In genomic region chr13:44915945-44916344, GRCm38 (mm10) we compare ENCODE assay signal across 12 mouse cellular contexts.
DNase-seq lines count a peak whose midpoint lies in the region; ATAC-seq and TF ChIP-seq lines count a peak whose summit lies in the region.
"Had no signal": no experiment of that assay in that cellular context is flagged by ENCODE, and none has a peak within 500 bp of the region (broad histone marks: within the 10 kb centered on the region; RNA-seq: fewer than 3 reads in every experiment).

No protein-coding gene starts in this region.

- H3K27me3 ChIP-seq in cerebellum, adult 2 months (ENCODE audit: control insufficient read depth, insufficient read depth, low read length) = no peaks in the 10 kb centered on the region
- no peaks in the 10 kb centered on the region for H3K27me3 ChIP-seq in liver, adult 2 months (ENCODE audit: control insufficient read depth, insufficient read depth, low read length)
- H3K27me3 ChIP-seq in forebrain, embryonic 11.5 days (ENCODE audit: control insufficient read depth, insufficient read depth, low read length) = no peaks in the 10 kb centered on the region
- H3K27me3 ChIP-seq: forebrain, embryonic 15.5 days; hindbrain, embryonic 12.5 days; liver, embryonic 15.5 days had no signal

- H3K4me2 ChIP-seq in forebrain, embryonic 11.5 days (ENCODE audit: low read depth, low read length, severe bottlenecking) = no peak overlapping the region
- H3K4me2 ChIP-seq: forebrain, embryonic 15.5 days; hindbrain, embryonic 12.5 days; liver, embryonic 15.5 days had no signal

- DNase-seq in cerebellum, adult 2 months = peak in 1 of 2 experiments; percentile 23
- DNase-seq in cerebellum, adult 18-20 months = no peak
- DNase-seq in layer of hippocampus, adult 2 months (ENCODE audit: low spot score in 2 of 2) = no peak
- DNase-seq in layer of hippocampus, adult 9-11 months = no peak
- DNase-seq in ES-CJ7 (ENCODE audit: low read depth, low spot score) = peak; percentile 58
- DNase-seq in liver, adult 2 months (ENCODE audit: extremely low read depth, low read depth, low spot score) = no peak
- DNase-seq in spleen, postnatal 36 days (ENCODE audit: low spot score in 2 of 2) = no peak
- DNase-seq in forebrain, embryonic 11.5 days (ENCODE audit: low spot score) = no peak
- DNase-seq: thymus, postnatal 25 days had no signal

- TF ChIP-seq POLR2A in cerebellum, adult 2 months (IDR thresholded peaks at IDR 0.05; ENCODE audit: borderline replicate concordance, insufficient read depth, low read length) = no peak
- TF ChIP-seq POLR2A in liver, adult 2 months (IDR thresholded peaks at IDR 0.05; ENCODE audit: extremely low read depth, insufficient read depth, low read length) = no peak

- no peak for ATAC-seq in forebrain, embryonic 11.5 days (replicated peaks; ENCODE audit: low FRiP score)
- ATAC-seq: forebrain, embryonic 15.5 days had no signal

- no peak overlapping the region for H3K9ac ChIP-seq in liver, adult 2 months (ENCODE audit: low read depth, low read length)
- H3K9ac ChIP-seq in forebrain, embryonic 11.5 days (ENCODE audit: low read length) = no peak overlapping the region
- H3K9ac ChIP-seq: forebrain, embryonic 15.5 days; hindbrain, embryonic 12.5 days; liver, embryonic 15.5 days had no signal

- H3K4me1 ChIP-seq in cerebellum, adult 2 months (ENCODE audit: control insufficient read depth, insufficient read depth, low read length) = peaks cover 30% of the 10 kb centered on the region
- H3K4me1 ChIP-seq in liver, adult 2 months (ENCODE audit: control insufficient read depth, insufficient read depth, low read length) = no peaks in the 10 kb centered on the region
- H3K4me1 ChIP-seq in forebrain, embryonic 11.5 days (replicated peaks; ENCODE audit: control insufficient read depth, insufficient read depth, low read length) = no peaks in the 10 kb centered on the region
- H3K4me1 ChIP-seq: hindbrain, embryonic 12.5 days had no signal

- H3K79me2 ChIP-seq in liver, adult 2 months (ENCODE audit: control insufficient read depth, insufficient read depth, low read length) = no peaks in the 10 kb centered on the region

- H3K4me3 ChIP-seq in cerebellum, adult 2 months (replicated peaks; ENCODE audit: insufficient read depth, low read depth, low read length) = no peak overlapping the region
- H3K4me3 ChIP-seq in layer of hippocampus, adult 2 months = no peak overlapping the region
- no peak overlapping the region for H3K4me3 ChIP-seq in liver, adult 2 months (ENCODE audit: insufficient read depth, low read depth, low read length)
- no peak overlapping the region for H3K4me3 ChIP-seq in forebrain, embryonic 11.5 days (ENCODE audit: low read depth, low read length)
- H3K4me3 ChIP-seq: forebrain, embryonic 15.5 days; hindbrain, embryonic 12.5 days; liver, embryonic 15.5 days had no signal

- H3K36me3 ChIP-seq in liver, adult 2 months (ENCODE audit: control insufficient read depth, insufficient read depth, low read length) = peaks cover 52% of the 10 kb centered on the region
- H3K36me3 ChIP-seq in forebrain, embryonic 11.5 days (ENCODE audit: control insufficient read depth, insufficient read depth, low read length) = peaks cover 12% of the 10 kb centered on the region

- H3K9me3 ChIP-seq in forebrain, embryonic 11.5 days (ENCODE audit: control insufficient read depth, low read length) = no peaks in the 10 kb centered on the region
- H3K9me3 ChIP-seq: forebrain, embryonic 15.5 days; hindbrain, embryonic 12.5 days; liver, embryonic 15.5 days had no signal

- H3K27ac ChIP-seq in cerebellum, adult 2 months (ENCODE audit: insufficient read depth, low read length) = no peak overlapping the region
- H3K27ac ChIP-seq in layer of hippocampus, adult 2 months = no peak overlapping the region
- no peak overlapping the region for H3K27ac ChIP-seq in liver, adult 2 months (replicated peaks; ENCODE audit: insufficient read depth, low read depth, low read length)
- H3K27ac ChIP-seq in forebrain, embryonic 11.5 days (ENCODE audit: low read depth, low read length) = no peak overlapping the region
- H3K27ac ChIP-seq: forebrain, embryonic 15.5 days; hindbrain, embryonic 12.5 days; liver, embryonic 15.5 days had no signal

- TF ChIP-seq CTCF in cerebellum, adult 2 months (IDR thresholded peaks at IDR 0.05; ENCODE audit: borderline replicate concordance, insufficient read depth, low read depth, low read length) = peak; percentile 35; the same call in 1 of the 2 replicates
- TF ChIP-seq CTCF in layer of hippocampus, adult 2 months (conservative IDR thresholded peaks at IDR 0.05) = peak; percentile 66
- peak; percentile 27; the same call in 1 of the 2 replicates for TF ChIP-seq CTCF in liver, adult 2 months (IDR thresholded peaks at IDR 0.05; ENCODE audit: low read depth, low read length)

- WGBS in cerebellum, adult 2 months = 16% methylated on average over 4 of the region's 4 CpGs
- WGBS in liver, adult 2 months = 62% methylated on average over 4 of the region's 4 CpGs
- WGBS in forebrain, embryonic 11.5 days = 81% methylated on average over 4 of the region's 4 CpGs
